Comparison of ENCODE assay signal across 8 mouse cellular contexts in genomic region chr6:117907979-117908355, GRCm38 (mm10). TPM values are rescaled to one million over a fixed set of nuclear protein-coding genes. Genes with fewer than 3 reads are reported as not detected.
DNase-seq lines count a peak whose midpoint lies in the region; ATAC-seq lines count a peak whose summit lies in the region.

No protein-coding gene starts in this region.

- H3K4me1 ChIP-seq in kidney, embryonic 14.5 days (ENCODE audit: control insufficient read depth, insufficient read depth, low read length) = peaks cover 14% of the 10 kb centered on the region; the same call in 1 of the 2 replicates
- peaks cover 13% of the 10 kb centered on the region; the same call in 1 of the 2 replicates for H3K4me1 ChIP-seq in brown adipose tissue, adult 24 weeks (ENCODE audit: control insufficient read depth, insufficient read depth, insufficient read length, low read length)
- peaks cover 28% of the 10 kb centered on the region for H3K4me1 ChIP-seq in hindbrain, embryonic 13.5 days (replicated peaks)
- H3K4me1 ChIP-seq in midbrain, embryonic 10.5 days = peaks cover 35% of the 10 kb centered on the region

- ATAC-seq in kidney, embryonic 14.5 days (ENCODE audit: low FRiP score, low TSS enrichment) = no peak
- ATAC-seq in hindbrain, embryonic 13.5 days (ENCODE audit: low FRiP score) = no peak

- peak overlapping the region; percentile 96 for H3K27ac ChIP-seq in kidney, embryonic 14.5 days (ENCODE audit: low read depth, low read length)
- H3K27ac ChIP-seq in brown adipose tissue, adult 24 weeks (replicated peaks; ENCODE audit: low read depth, low read length) = peak overlapping the region; percentile 77
- H3K27ac ChIP-seq in hindbrain, embryonic 13.5 days = peak overlapping the region; percentile 93; the same call in 1 of the 2 replicates
- H3K27ac ChIP-seq in midbrain, embryonic 10.5 days (replicated peaks) = peak overlapping the region; percentile 92

- no peaks in the 10 kb centered on the region for H3K36me3 ChIP-seq in kidney, embryonic 14.5 days (ENCODE audit: control insufficient read depth, insufficient read depth, low read length)
- H3K36me3 ChIP-seq in hindbrain, embryonic 13.5 days = no peaks in the 10 kb centered on the region
- no peaks in the 10 kb centered on the region for H3K36me3 ChIP-seq in midbrain, embryonic 10.5 days

- WGBS in kidney, embryonic 14.5 days = under 1% methylated on average over 26 of the region's 26 CpGs
- under 1% methylated on average over 26 of the region's 26 CpGs for WGBS in hindbrain, embryonic 13.5 days
- WGBS in midbrain, embryonic 10.5 days = 0% methylated on average over 26 of the region's 26 CpGs

- peak overlapping the region; percentile 76 for H3K4me2 ChIP-seq in kidney, embryonic 14.5 days (replicated peaks; ENCODE audit: low read depth, low read length)
- H3K4me2 ChIP-seq in hindbrain, embryonic 13.5 days = peak overlapping the region; percentile 100

- no peaks in the 10 kb centered on the region for H3K9me3 ChIP-seq in kidney, embryonic 14.5 days (ENCODE audit: control insufficient read depth, low read length)
- H3K9me3 ChIP-seq in hindbrain, embryonic 13.5 days = no peaks in the 10 kb centered on the region
- no peaks in the 10 kb centered on the region for H3K9me3 ChIP-seq in midbrain, embryonic 10.5 days (replicated peaks)

- no peaks in the 10 kb centered on the region for H3K27me3 ChIP-seq in kidney, embryonic 14.5 days (ENCODE audit: control insufficient read depth, insufficient read depth, low read length)
- no peaks in the 10 kb centered on the region for H3K27me3 ChIP-seq in hindbrain, embryonic 13.5 days
- H3K27me3 ChIP-seq in midbrain, embryonic 10.5 days (ENCODE audit: low read depth, poor library complexity, severe bottlenecking) = no peaks in the 10 kb centered on the region

- peak overlapping the region; percentile 99 for H3K9ac ChIP-seq in kidney, embryonic 14.5 days (ENCODE audit: low read depth, low read length)
- peak overlapping the region; percentile 96 for H3K9ac ChIP-seq in hindbrain, embryonic 13.5 days

- peak overlapping the region; percentile 99 for H3K4me3 ChIP-seq in kidney, embryonic 14.5 days (ENCODE audit: low read length)
- peak overlapping the region; percentile 82 for H3K4me3 ChIP-seq in brown adipose tissue, adult 24 weeks (ENCODE audit: insufficient read depth, low read depth, low read length)
- peak overlapping the region; percentile 100 for H3K4me3 ChIP-seq in hindbrain, embryonic 13.5 days
- peak overlapping the region; percentile 86 for H3K4me3 ChIP-seq in midbrain, embryonic 10.5 days

- DNase-seq in kidney, postnatal 14 days = no peak
- no peak for DNase-seq in midbrain, embryonic 10.5 days (ENCODE audit: low spot score)
- no peak for DNase-seq in frontal cortex, postnatal 14 days (ENCODE audit: low spot score in 2 of 2)
- no peak for DNase-seq in kidney, postnatal 4 days
- no peak for DNase-seq in lung, postnatal 14 days

RNA-seq across cellular contexts. Expression of gene Hnrnpf, which starts 7.8 kb away (rescaled TPM):
- 606 and 823 TPM in 2 replicates for polyA plus RNA-seq in kidney, embryonic 14.5 days (2014; fragmentation: Nextera tagmentation; extraction: Ambion mirVana)
- 147 and 185 TPM in 2 replicates for polyA plus RNA-seq in brown adipose tissue, adult 24 weeks (2012; ENCODE audit: insufficient read depth, insufficient read length, missing spikeins)
- 307 and 313 TPM in 2 replicates for polyA plus RNA-seq in hindbrain, embryonic 13.5 days (2015; fragmentation: Nextera tagmentation; extraction: Ambion mirVana)
- polyA plus RNA-seq in midbrain, embryonic 10.5 days (2016; fragmentation: Nextera tagmentation; extraction: Ambion mirVana) = 762 and 839 TPM in 2 replicates

RNA-seq across cellular contexts. Expression of gene Fxyd4, which starts 29.5 kb away (rescaled TPM):
- 77.7 and 94.8 TPM in 2 replicates for polyA plus RNA-seq in kidney, embryonic 14.5 days (2014; fragmentation: Nextera tagmentation; extraction: Ambion mirVana)
- not detected in 2 replicates for polyA plus RNA-seq in brown adipose tissue, adult 24 weeks (2012; ENCODE audit: insufficient read depth, insufficient read length, missing spikeins)
- 3.5 TPM in 2 replicates for polyA plus RNA-seq in hindbrain, embryonic 13.5 days (2015; fragmentation: Nextera tagmentation; extraction: Ambion mirVana)
- polyA plus RNA-seq in midbrain, embryonic 10.5 days (2016; fragmentation: Nextera tagmentation; extraction: Ambion mirVana) = 2.8 and 3.0 TPM in 2 replicates

RNA-seq across cellular contexts. Expression of gene Zfp239, which starts 46.1 kb away (rescaled TPM):
- polyA plus RNA-seq in kidney, embryonic 14.5 days (2014; fragmentation: Nextera tagmentation; extraction: Ambion mirVana) = 6.6 and 10.0 TPM in 2 replicates
- polyA plus RNA-seq in brown adipose tissue, adult 24 weeks (2012; ENCODE audit: insufficient read depth, insufficient read length, missing spikeins) = 0.36 and 0.71 TPM in 2 replicates
- 11.9 and 14.6 TPM in 2 replicates for polyA plus RNA-seq in hindbrain, embryonic 13.5 days (2015; fragmentation: Nextera tagmentation; extraction: Ambion mirVana)
- polyA plus RNA-seq in midbrain, embryonic 10.5 days (2016; fragmentation: Nextera tagmentation; extraction: Ambion mirVana) = 12.5 and 12.8 TPM in 2 replicates

Comparison
In these comparisons a context has a peak if more than half of its experiments do, and no peak if none do; other contexts are left out.
1. RNA of gene Fxyd4, which starts 29.5 kb away (polyA plus RNA-seq): 77.7 to 94.8 TPM in kidney, embryonic 14.5 days; 3.5 TPM in hindbrain, embryonic 13.5 days, 2.8 to 3.0 TPM in midbrain, embryonic 10.5 days and not detected in brown adipose tissue, adult 24 weeks; every median in the first group is over 10 times any median in the second.
2. Peak in every context shown above with its lines, with median percentiles within 50 percentile points of each other: H3K27ac ChIP-seq and H3K4me3 ChIP-seq.